In the genomic region with DNA sequence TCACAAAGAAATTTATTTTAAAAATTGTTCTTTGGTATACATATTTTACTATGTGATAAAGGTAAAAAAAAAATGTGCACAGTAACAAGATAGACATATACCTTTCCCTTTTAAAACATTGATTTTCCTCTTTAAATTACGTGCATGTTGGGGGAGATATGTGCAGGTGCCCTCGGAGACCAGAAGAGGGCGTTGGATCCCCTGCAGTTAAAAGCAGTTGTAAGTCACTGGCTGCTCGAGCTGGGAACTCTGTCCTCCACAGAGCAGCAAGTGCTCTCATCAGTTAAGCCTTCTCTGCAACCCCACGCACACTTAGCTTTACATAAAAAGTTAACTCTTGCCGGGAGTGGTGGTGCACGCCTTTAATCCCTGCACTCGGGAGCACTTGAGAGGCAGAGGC, we compare ENCODE assay signal across 20 mouse cellular contexts.
"Had no signal": no experiment of that assay in that cellular context is flagged by ENCODE, and none has a peak within 500 bp of the region (broad histone marks: within the 10 kb centered on the region; RNA-seq: fewer than 3 reads in every experiment).

No protein-coding gene starts in this region.

- H3K4me3 ChIP-seq: intestine, embryonic 15.5 days; kidney, embryonic 15.5 days; liver, embryonic 13.5 days; megakaryocyte, embryonic 14.5 days; midbrain, embryonic 15.5 days; neural tube, embryonic 12.5 days; neural tube, embryonic 15.5 days had no signal

- H3K4me1 ChIP-seq: intestine, embryonic 15.5 days; kidney, embryonic 15.5 days; liver, embryonic 13.5 days; megakaryocyte, embryonic 14.5 days; midbrain, embryonic 15.5 days; neural tube, embryonic 12.5 days; neural tube, embryonic 15.5 days had no signal

- H3K9ac ChIP-seq: intestine, embryonic 15.5 days; kidney, embryonic 15.5 days; liver, embryonic 13.5 days; lung, embryonic 14.5 days; midbrain, embryonic 15.5 days; neural tube, embryonic 12.5 days; neural tube, embryonic 15.5 days had no signal

- ATAC-seq: intestine, embryonic 15.5 days; midbrain, embryonic 15.5 days had no signal

- H3K4me2 ChIP-seq: intestine, embryonic 15.5 days; kidney, embryonic 15.5 days; liver, embryonic 13.5 days; lung, embryonic 14.5 days; midbrain, embryonic 11.5 days; midbrain, embryonic 15.5 days; neural tube, embryonic 12.5 days; neural tube, embryonic 15.5 days had no signal

- DNase-seq: kidney, adult 11 months; kidney, adult 8-10 months; kidney, postnatal 10 days; kidney, postnatal 36 days; liver, embryonic 13.5 days; lung, embryonic 14.5 days; lung, postnatal 10 days; lung, postnatal 36 days; right cerebral cortex, adult 18-20 months; right cerebral cortex, postnatal 14 days; right cerebral cortex, postnatal 4 days; thymus, adult 2 months; thymus, postnatal 25 days had no signal

- H3K9me3 ChIP-seq: intestine, embryonic 15.5 days; kidney, embryonic 15.5 days; midbrain, embryonic 15.5 days; neural tube, embryonic 15.5 days had no signal

- H3K36me3 ChIP-seq: intestine, embryonic 15.5 days; kidney, embryonic 15.5 days; liver, embryonic 13.5 days; midbrain, embryonic 15.5 days; neural tube, embryonic 12.5 days; neural tube, embryonic 15.5 days had no signal

- H3K27me3 ChIP-seq: intestine, embryonic 15.5 days; kidney, embryonic 15.5 days; liver, embryonic 13.5 days; megakaryocyte, embryonic 14.5 days; midbrain, embryonic 15.5 days; neural tube, embryonic 12.5 days; neural tube, embryonic 15.5 days had no signal

- H3K27ac ChIP-seq: intestine, embryonic 15.5 days; kidney, embryonic 15.5 days; liver, embryonic 13.5 days; midbrain, embryonic 15.5 days; neural tube, embryonic 12.5 days; neural tube, embryonic 15.5 days had no signal
